Mouse (Mus musculus) MEL-GATA-1-ER (cell line): Measurements from ENCODE around the gene Stn1.

Experiments
- DNase-seq: peaks from one replicate; pipeline ENCODE4 v3.0.0-alpha.2; 2012; ENCODE audit warnings: low read depth; ENCODE audit errors: extremely low read depth

Stn1 gene

DNA sequence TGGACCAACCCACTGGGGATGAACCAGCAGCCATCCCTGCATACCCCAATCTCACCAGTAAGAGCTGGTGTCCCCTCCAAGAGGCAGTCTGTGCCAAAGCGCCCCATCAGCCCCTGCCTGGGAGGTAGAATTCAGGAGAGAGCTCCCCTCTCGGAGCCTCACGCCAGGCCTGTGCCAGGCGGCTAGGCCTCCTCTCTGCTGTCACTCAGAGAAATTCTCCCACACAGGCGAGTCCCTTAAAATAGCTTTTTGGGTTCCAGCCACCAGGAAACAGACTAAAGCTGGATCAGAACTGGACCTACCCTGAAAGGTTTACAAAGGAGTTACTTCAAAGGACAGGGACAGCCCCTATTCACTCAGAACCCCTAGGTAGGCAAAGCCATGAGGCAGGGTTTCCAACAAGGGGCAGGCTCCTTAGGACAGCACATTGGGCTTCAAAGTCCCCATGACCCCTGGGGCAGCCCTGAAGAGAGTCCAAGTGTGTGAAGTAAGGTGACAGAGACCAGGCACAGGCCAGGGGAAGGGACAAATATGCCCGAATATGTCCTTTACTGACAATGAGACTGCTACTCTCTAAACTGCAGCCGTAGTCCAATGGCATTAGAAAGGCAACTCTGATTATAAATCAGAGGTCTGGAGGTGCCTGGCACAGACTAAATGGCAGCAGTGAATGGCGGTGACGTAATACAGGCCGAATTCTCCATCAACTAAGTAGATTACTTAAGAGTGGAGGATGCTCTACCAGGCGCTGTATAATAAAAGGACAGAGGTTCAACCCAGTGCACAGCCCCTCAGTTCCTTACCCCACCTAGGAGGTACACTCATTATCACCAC lies 82.9 kb downstream of the Stn1 start:
- no peak for DNase-seq

DNA sequence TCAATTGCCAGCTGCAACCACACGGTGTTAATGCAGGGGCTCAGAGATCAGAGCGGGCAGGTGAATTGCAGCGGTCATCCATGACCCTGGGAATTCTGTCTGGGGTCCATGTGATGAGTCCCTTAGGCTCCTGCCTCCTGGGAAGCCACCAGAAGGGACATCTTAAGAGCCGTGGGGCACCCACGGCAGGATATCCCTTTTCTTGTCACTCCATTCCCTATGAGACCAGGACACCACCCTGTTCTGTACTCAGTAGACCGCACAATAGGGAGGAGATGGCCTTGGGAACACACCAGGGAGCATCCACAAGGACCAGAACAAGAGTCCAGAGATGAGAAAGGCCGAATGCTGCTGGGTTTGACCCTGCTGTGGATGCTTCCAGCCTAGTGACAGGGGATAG lies 84.0 kb downstream of the Stn1 start:
- DNase-seq, result no peak

DNA sequence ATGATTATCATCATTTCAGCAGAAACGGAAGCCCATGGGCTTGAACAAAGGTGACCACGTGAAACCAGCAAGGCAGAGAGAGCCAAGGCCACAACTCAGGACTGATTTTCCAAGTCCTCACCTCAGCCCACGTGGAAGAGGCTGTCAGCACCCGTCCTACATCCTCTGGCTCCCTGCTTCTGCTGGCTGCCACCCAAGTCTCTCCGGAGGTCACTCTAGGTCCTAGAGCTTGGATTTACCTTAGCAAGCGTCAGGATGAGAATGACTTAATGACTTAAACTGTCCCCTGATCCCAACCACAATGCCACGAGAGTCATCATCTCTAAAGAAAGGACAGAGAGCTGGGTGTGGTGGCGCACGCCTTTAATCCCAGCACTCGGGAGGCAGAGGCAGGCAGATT lies 84.6 kb downstream of the Stn1 start:
- no peak for DNase-seq

- DNase-seq, result no peak
Measured at GRCm38 (mm10) chr19:47452211-47452610, 85.1 kb downstream of the Stn1 start.

GRCm38 (mm10) chr19:47451476-47452113 lies 85.7 kb downstream of the Stn1 start:
- DNase-seq, result no peak
